Mouse (Mus musculus): Measurements from ENCODE around the gene Dynll2.
A peak's percentile ranks its signal among the peaks of the same experiment; 100 is the strongest.
"Not testable (repeated sequence)": the region's sequence is repeated elsewhere in the genome, so short reads cannot be mapped to it uniquely, and the experiment has no call there.

Dynll2 gene

DNA sequence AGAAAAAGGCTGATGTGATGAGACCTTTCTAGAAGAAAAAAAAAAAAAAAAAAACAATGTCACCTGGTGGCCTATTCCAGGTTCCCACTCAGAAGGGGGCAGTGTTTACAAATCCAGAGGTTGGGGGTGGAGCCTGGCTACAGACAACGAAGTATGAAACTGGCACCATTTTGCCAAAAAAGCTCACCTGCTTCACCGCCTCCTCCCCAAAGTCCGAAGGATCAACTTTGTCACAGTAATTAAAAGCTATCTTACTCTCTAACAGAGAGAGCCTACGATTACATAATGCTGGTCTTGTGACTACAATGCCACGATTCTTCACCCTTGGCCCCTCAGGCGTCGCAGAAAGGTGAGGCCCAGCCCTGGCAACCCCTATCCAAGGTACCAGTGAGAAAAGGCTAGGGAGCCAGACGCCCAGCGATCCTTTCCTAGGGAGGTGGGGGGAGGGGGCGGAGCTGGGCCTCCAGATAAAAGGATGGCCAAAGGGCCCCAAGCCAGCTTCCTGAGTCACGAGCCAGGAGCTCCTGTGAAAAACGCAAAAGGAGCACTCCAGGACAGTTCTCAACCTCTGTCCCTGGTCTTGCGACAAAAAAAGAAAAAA, 1.1 kb downstream of the Dynll2 start:
- peak; percentile 81 for DNase-seq

DNA sequence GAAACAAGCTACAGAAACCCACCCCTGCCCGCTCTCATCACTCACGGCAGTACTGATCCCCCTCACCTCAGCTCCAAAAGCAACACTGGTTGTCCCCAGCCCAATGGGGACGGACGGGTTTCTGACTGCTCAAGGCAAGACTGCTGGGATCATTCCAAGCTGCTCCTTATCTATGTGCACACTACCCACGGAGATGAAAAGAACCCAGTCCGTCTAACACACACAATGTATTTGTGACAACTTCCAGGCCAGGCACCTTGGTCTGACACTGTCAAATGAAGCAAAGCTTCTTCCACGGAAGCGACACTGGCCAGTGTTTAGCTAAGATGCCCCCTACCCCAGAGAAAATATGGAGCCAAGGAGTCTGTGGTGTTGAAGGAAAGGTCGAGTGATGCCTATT, 1.7 kb downstream of the Dynll2 start:
- peak; percentile 53 for DNase-seq

DNA sequence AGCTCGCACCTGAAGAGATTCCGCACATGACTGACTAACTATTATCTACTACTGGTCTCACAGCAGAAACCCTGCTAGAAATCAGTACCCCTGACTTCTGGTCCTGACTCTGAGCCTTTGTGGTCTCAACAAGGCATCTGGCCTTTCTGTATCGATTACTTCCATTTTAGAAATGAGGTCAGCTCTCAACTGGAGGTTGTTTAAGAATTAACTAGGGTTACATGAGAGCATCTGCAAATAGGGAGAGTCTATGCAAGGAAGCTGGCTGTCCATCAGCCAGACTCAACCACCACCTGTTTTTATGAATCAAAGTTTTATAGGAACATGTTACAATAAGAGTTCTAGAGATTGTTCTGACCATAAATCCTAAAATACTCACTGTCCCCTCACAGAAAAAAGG, 2.8 kb downstream of the Dynll2 start:
- DNase-seq: no peak

DNA sequence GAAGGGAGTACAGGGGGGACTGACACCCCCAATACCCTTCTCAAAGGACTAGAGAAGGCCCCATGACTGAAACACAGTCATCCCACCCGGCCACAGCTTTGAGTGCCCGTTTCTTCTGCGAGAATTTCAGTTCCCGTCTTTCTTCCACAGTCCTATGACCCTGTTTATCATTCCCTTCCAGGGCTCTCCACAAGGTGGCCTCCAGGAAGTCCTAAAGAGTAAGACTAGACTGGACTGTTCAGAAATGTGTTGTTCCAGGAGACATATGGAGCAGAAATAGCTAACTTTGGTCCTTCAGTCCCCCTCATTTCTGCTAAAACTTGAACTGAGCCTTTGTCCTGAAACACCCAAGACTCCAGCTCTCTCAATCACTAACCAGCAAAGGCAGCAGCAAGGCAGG, 8.4 kb downstream of the Dynll2 start:
- no peak for DNase-seq

DNA sequence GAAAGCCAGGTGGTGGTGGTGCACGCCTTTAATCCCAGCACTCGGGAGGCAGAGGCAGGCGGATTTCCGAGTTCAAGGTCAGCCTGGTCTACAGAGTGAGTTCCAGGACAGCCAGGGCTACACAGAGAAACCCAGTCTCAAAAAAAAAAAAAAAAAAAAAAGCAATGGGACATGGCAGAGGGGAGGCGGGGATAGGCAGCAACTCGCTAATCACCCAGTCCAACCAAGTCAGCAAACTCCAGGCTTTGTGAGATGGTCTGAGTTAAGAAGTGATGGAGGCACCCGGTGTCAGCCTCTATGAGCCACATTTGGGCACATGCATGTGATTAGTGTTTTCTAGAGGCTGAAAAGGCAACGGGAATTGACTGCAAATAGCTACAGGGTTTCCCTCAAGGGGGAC, 10.3 kb downstream of the Dynll2 start:
- DNase-seq: not testable (repeated sequence)

DNA sequence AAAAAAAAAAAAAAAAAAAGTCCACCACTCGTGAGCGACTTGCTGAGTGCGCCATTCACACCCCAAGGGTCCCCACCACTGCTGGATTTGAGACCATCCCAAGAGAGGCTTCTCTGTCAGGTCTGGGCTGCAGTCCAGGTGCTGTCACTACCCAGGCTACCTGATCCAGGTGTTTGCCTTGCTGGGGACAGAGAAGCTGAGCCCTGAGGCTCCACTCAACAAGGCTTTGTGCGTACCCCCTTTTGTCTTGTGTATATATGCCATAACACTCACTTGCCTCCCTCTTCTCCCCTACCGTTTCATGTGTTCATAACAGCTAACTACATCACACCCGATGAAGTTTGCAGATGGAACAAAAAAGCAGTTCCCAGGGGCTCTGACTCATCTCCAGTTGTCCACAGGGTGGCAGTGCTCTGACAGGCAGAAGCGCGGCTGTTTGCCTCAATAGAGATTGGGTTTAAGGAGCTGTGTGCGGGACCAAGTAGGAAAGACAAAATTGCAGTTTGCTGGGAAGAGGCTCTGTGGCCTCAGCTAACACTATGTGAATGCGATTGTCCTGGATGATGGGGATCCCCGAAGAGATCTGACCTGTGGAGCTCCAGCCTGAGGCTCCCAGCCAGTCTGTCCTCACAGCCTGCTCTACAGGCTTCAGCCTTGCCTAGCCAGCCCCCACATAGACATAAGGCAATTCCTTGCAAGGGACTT, 12.7 kb downstream of the Dynll2 start:
- peak; percentile 69 for DNase-seq

DNA sequence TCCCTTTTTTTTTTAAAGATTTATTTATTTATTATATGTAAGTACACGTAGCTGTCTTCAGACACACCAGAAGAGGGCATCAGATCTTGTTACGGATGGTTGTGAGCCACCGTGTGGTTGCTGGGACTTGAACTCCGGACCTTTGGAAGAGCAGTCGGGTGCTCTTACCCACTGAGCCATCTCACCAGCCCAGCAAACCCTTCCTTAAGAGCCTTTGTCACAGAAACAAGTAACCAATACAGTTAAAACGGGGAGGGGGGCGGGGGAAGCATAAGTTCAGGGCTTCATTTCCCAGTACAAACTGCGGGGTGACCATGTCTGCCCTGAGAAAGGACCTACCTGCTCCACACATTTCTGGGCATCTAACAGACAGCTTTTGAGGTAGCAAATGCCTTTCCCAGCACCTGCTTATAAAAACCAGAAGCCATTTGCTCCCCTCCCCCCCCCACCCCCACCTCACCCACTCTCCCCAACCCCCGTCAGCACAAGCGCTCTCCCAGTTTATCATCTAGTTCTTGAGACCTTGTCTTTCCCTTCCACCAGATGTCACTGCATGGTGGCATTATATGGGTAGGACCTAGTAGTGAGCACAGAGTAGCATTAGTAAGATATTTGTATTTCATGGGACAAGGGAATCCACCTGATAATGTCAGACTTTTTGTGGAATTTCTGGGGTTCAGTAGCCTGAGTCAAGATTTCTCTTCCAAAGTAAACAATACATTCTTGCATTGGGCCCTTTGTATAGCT, 13.6 kb downstream of the Dynll2 start:
- no peak for DNase-seq

DNA sequence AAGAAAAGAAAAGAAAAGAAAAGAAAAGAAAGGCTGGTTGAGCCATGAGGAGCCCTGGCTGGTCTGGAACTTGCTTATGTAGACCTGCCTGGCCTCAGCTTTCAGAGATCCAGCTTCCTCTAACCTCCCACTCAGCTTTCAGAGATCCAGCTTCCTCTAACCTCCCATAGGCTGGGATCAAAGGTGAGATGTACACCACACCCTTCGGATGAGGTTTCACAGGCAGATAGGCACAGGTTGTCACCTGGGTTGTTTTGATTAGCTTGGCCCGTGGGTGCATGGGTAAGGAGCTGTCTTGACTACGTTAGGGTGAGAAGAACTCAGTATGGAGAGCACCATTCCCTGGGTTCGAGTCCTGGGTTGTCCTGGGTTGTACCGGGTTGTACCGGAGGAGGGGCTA, 14.5 kb downstream of the Dynll2 start:
- DNase-seq: no peak

DNA sequence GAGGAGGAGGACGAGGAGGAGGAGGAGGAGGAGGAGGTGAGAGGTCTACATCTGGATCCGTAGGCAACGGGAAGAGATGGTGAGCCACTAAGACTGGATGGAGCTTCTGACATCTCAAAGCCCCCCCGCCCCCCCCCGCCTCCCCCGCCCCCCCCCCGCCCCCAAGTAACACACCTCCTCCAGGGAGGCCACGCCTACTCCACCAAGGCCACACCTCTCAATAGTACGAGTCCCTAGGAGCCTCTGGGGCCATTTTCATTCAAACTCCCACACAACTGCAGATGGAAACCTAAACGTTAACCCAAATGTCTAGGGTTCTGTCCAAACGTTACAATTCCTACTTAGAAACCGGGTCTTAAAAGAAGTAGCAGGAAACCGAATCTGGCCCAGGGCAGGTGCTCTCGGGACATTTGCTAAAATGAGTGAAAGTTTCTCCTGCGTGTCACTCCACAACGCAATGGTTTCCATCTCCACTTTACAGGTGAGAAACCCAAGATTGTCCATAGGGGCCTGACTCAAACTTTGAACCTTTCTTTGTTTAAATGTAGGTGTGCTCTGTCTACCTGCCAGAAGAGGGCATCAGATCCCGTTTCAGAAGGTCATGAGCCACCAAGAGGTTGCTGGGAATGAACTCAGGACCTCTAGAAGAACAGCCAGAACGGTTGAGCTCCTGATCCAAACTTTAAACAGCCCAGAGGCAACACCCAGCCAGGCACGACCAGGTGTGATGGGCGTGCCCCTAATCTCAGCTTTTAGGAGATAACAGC, 18.8 kb downstream of the Dynll2 start:
- DNase-seq: no peak

DNA sequence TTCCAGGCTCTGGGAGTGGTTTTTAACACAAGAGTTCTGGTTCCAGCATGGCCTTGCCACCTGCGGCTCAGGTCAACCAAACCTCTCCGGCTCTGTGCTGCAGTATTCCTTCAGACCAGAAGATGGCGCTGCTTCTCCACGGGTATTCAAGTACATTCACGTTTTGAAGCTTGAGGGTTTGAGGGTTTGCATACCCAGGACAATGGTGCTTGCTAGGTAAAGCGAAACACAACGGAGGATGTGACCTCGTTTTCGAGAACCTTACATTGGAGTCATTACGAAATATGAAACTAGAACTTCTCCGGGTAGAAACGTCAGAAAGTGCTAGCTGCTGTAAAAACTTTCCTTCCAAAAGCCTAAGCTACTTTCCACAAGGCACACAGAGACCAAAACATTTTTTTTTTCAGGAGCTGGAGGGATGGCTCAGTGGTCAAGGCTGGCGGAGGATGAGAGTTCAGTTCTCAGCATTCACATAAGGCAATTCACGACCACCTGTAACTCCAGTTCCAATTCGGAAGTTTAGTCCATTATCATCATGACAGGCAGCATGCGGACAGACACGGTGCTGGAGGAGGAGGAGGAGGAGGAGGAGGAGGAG, 19.5 kb downstream of the Dynll2 start:
- peak; percentile 94 for DNase-seq

DNA sequence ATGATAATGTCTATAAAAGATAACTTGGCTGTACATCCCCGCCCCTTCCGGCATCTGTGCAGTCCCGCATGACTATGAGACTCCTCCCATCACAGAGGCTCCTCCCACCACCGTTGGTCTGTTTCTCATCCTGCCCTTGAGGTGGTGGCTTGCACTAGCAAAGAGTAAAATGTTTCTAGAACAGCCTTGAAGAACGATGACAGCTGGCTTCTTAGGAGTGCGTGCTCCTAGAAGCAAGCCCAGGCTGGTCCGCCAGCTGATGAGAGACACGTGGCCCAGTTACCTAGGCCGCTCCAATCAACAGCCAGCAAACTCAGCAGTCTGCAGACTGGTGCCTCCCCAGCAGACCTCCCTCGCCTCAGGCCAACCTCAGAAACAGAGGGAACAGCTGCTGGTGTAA, 21.1 kb downstream of the Dynll2 start:
- no peak for DNase-seq

DNA sequence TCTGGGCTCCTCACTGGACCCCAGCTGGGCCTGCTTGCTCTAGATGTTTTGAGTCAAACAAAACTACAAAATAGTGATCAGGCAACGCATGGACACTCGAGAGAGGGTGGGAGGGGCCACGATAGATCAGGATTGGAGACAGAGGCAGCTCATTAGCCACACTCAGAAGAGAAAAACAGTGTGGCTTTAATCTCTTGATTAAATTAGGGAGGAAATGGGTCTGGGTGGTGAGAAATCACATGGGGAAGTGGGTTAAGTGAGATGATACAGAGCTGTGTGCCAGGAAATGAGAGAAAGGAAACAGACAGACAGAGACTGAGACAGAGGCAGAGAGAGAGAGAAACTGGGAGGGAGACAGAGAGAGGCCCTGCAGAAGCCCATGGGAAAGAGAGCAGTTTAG, 22.0 kb downstream of the Dynll2 start:
- no peak for DNase-seq

DNA sequence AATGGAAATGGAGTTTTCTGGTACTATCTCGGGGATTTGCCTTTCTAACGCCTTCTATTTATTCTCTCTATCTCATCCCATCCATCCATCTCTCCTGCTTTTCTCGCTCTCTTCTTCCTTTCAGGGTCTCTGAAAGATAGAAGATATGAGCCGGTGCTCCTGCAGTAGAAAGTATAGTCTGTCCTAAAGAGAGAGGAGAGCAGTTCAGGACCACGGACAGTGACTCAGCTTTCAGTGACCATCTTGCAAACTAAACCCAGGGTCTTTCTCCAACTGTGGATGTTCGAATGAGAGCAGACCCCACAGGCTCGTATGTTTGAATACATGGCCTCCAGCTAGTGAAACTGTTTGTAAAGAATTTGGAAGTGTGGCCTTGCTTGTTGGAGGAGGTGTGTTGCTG, 30.3 kb downstream of the Dynll2 start:
- no peak for DNase-seq

DNA sequence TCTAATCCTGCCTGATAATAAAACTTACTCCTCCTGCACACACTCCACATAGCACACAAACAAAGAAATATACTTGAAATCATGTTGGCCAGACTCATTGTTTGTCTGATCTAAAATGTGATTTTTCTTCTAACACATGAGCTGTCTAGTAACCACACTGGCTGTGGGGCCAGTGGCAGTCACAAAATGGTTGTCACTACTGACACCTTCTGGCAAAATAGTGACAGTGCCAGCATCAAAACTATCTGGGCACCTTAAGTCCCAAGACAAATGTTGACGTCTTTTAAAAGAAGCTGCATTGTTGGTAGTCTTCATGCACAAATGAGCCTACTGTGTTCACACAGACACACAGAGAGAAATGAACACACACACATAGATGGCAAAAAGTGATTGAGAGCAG, 32.2 kb downstream of the Dynll2 start:
- peak; percentile 16 for DNase-seq

DNA sequence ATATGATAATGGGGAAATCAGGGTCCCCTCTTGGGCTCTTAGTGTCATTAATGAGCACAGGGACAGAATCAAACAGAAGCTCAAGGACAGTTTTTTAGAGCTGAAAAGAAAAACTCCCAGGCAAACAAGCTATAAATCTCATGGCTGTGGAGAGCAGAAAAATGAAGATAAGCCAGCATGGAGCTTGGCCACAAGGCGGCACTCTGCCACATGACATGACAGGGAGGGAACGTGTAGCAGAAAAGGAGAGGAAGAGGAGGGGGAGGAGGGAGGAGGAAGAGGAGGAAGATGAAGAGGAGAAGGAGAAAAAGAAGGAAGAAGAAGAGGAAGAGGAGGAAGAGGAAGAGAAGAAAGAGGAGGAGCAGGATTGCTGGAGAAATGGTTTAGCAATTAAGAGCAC, 37.3 kb downstream of the Dynll2 start:
- no peak for DNase-seq

DNA sequence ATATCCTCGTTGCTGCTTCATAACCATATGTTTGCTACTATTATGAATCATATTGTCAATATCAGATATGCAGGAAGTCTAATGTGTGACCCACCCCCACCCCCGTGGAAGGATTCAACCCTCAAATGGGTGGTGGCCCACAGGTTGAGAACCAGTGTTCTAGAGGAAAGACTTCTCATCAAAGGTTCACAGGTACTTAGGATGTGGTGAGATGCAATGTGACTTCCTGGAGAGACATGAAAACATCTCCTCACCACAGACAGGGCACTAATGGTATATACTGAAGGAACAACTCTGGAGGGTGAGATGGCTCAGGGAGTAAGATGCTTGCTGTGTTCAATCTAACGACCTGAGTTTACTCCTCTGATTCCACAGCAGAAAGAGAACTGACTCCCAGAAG, 51.9 kb downstream of the Dynll2 start:
- DNase-seq: no peak

DNA sequence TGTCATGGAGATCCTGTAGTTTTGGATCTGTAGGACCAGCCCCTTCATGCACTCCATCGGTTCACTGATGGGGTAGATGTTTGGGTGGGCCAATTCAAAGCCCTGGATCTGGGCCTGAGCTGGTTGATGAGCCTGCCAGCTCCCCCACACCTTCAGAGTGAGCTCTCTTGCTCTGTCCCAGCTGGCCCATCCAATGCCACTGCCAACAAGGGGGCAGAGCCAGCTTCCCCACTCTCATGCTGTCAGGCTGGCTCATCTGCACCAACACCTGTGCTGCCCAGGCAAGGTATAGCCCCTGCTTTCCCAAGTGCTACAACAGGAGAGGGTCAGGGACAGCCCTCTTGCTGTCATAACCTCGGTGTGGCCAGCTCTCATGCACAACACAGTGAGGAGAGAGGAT, 53.6 kb downstream of the Dynll2 start:
- DNase-seq: no peak

DNA sequence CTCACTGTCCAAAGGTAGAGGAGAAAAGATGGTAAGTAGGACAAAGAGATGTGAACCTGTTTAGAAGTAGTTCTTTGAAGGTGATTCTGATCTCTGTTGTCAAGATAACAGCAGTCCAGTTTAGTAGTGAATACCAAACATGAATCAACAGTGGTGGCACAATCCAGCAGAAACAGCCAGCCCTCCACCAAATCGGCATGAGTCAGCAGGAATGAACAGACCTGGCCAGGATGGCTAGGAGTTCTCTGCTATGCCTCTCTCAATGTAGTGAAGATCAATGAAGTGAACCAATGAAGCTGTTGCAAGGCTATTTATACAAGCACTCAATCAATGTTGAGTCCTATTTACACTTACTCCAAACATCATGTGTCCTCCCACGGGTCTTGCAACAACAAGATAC, 57.0 kb downstream of the Dynll2 start:
- no peak for DNase-seq
